Mouse (Mus musculus) T-cell, adult 2 months (primary cell): Measurements from ENCODE around the gene Tut1.

Experiments used
- DNase-seq: peaks from one replicate; pipeline ENCODE4 v3.0.0; 2022; ENCODE audit warnings: low spot score

Gene Tut1

DNA sequence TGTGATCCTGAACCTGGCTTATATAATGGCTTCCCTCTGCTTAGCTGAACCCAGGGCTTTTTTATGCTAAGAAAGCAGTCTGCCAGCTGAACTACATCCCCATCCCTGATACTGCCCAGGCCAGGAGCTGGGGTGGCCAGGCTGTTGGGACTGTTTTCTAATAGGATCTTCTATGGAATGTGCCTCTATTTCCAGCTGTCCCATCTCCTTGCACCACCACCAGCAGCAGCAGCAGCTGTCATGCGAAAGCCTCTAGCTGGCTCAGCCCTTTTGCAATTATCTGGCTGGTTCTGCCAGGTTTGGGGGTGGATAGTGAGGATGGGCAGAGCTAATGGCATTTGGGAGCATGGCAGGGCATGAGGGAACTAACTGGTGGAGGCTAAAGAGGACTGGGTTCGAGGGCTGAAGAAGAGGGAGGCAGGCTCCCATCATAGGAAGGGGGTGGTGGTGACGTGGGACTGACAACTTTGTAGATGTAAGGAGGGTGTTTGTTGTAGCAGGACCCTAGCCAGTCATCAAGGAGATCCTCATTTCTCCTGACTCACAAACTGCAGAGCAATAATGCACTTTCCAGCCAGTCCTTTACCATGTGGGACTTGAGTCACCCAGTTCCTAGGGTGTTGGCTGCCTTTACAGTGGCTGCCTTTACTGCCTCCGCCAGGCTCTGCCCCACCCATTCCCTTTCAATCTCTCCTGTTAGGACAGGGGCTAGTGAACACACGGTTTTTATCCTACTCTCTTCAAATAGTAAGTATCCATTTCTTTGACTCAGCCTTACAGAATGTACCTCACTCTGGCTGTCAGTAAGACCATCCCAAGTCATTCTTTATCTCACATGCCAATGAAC lies 28.9 kb downstream of the Tut1 start:
- no peak for DNase-seq

DNA sequence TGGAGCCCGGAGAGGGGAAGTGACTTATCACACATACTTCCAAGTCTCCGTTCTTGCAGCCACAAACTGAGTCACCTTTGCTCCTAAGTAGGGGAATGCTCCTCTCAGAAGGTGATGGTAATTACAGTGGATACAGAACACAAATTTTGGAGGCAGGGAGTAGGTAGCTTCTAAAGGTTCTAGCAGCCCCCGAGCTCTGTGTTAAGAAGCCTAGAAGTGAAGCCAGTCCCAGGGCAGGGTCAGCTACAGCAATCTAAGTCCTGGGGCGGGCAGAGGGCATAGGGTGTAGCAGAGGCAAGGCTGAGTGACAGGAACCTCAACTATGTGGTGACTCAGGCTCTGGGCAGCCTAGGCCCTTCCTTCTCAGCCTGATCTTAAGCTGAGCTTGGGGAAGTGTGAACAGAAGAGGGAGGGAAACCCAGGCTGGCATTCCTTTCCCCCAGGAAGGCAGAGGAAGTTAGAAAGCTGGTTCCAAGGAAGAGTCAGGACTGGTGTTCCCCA lies 29.6 kb downstream of the Tut1 start:
- DNase-seq = no peak

DNA sequence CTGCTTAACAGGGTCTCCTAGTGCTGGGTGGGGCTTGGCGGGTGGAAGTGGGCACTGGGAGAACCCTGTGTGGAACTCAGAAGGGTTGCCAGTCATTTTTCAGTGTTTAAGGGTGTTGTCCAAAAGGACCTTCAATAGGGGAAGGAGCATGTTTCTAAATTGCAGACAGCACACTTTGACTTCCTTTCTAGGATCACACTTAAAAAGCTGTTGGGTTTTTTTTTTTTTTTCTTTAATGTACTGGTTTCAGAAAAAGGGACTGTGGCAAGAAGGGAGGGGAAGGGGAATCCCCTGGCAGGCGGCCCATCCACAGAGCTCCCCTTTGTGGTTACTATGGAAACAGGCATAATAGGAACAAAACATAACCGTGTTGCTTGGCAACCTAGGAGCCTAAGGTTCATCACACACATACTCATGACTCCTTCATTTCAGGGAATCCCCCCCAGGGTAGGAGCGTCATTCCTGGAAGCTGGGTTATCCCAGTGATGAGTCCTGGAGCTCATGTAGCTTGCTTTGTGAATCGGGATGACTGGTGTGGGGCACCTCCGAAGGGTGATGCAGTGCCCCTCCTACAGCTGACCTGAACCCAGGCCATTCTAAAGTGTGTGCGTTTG lies 30.7 kb downstream of the Tut1 start:
- peak; percentile 95 for DNase-seq

DNA sequence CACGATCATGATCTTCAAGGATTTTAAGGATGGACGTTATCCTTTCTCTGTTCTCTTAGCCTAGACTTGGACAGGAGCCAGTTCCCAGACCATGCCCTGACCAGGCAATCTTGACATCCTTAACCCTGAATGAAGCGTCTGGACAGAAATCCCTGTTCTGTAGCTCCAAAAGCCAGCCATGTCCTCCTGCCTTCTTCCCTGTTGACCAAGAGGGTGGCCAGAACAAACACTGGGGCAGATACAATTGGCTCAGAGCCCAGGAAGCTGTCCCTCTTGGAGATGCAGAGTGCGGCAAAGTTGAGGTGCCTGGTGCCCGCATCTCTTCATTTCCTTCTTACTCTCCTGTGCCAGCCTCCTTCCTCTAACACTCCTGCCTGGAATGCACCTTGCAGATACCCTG lies 32.2 kb downstream of the Tut1 start:
- DNase-seq = no peak

DNA sequence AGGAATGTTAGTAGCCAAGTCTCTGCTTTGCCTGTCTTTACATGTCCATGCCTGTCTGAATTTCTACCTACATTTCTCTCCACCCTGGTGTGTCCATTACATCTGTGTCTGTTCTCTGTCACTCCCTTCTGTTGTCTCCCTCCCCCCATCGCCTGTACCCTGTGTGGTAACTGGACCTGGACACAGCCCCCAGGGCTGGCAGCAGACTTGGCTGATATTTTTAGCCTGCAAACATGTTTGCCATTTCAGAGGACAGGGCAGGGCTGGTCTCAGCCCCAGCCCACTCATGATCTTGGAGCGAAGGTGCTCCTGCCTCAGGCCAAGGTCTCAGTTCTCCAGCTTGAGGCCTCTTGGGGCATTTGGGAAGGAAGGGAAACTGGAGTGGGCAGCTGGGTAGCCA lies 34.2 kb downstream of the Tut1 start:
- DNase-seq = no peak

DNA sequence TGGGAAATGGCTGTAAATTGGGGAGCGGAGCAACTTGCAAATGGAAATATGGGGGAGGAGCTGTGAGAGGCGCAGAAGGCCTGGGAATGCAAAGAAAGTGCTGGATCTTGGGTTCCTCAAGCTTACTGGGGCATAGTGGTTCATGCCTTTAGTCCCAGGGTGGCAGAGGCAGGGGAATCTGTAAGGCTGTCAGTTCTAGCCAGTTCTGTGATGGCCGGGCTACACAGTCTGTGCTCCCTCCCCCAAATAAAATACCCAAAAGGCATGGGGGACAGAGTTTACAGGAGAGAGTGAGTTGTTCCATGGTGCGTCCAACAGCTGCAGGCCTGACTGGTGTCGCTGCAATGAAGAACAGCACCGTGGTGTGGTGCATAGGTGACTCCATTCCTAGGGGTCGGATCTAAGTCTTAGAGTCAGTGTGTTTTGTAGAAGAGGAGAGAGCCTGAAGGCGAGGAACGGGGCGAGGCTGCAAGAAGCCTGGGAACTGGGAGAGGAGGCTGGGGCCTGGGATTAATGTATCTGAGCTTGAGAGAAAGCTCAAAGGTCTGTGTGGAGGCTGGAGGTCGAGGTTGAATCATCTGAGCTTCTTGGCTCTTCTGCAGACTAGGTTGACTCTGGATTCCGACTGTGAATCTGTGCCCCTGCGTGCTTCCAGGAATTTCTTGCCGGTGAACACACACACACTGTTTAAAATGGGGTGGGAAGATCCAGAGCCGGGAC lies 34.9 kb downstream of the Tut1 start:
- DNase-seq = no peak

DNA sequence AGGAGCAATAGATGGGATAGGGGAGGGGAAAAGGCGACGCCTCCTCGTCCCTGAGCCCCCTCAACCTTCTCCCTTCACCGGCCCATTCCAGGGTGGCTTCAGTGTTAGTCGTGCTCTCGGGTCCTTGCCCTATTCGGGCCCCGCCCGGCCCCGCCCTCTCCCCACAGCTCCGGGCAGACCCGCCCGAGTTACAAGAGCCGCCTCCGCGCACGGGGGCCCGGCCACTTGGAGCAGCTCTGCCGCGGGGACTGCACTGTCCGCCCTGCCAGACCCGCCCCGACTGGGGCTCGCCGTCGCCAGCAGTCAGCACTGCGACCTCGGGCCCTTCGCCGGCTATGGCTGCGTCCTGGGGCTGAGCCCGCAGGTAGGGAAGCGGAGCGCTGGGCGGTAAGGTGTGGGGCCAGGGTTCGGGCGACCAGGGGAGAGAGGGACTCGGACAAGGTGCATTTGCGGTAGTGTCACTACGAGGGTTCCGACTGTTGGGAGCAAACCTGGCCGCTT lies 35.5 kb downstream of the Tut1 start, which contains the start of gene Ahnak:
TSS of gene Ahnak (plus strand) at position 219 of the 501 bp plus-strand sequence.
- DNase-seq = peak; percentile 35

DNA sequence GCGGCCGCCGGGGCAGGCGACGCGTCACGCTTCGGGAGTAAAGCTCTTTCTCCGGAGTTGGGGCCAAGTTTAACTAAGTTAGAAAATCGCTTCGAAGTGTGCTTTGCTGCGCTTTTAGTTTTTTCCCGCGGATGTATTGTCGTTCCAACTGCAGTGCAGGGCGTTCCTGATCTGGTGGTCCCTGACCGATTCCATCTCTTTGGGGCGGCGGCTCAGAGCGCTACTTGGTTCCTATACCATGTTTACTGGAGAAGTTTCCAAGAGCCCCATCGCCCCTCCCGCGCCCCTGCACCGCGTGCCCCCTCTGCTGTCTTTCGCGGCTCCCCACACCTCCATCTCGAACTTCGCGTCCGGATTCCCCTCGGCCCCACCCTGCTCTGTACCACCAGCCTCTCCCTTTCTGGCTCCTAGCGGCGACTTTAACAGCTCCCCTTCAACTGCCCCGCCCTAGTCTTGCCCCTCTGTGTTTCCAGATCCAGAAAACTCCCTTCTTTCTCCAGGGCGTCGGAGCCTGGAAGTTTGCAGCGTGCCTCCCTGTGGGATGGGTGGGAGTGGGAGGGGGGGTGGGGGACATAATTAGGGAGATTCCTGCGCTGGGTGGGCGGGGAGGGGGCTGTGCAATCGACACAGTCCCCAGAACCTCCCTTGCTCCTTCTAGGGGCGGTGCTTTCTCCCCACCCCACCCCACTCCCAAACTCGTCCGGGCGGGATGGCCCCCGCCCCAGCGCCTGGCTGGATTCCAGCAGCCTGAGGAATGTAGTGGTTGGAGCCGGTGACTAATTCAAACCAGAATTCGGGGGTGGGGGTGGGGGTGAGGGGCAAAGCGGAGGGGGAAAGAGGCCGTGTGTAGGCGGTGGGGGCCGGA lies 36.2 kb downstream of the Tut1 start:
- peak; percentile 62 for DNase-seq

DNA sequence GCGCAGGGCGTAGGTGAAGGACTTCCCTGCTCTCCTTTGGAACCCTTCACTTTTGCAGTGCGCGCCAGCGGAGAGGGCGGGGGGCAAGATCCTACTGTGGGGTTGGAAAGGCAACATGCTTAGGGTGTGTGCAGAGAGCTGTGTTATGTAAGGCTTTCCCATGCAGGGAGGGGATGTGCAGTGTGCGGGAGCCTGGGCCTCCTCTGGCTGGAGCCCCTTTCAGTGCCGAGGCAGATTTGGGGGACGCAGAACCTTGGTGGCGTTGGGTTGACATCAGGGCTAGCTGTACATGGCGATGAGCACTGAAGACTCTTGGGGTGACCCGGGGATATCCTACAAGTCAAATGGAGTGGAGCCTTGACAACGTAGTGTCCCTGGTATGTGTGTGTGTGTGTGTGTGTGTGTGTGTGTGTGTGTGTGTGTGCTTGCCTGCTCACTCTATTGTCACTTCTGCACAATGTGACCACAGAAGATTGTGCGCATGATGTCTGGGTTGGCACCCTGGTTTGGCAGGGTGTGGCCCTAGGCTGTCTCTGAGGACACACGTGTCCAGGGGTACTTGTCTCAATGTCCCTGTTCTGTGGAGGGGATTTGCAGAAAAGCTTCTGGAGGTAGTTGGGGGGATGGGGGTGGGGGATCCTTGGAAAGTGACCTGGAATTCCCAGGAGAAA lies 36.9 kb downstream of the Tut1 start:
- DNase-seq = peak; percentile 40

DNA sequence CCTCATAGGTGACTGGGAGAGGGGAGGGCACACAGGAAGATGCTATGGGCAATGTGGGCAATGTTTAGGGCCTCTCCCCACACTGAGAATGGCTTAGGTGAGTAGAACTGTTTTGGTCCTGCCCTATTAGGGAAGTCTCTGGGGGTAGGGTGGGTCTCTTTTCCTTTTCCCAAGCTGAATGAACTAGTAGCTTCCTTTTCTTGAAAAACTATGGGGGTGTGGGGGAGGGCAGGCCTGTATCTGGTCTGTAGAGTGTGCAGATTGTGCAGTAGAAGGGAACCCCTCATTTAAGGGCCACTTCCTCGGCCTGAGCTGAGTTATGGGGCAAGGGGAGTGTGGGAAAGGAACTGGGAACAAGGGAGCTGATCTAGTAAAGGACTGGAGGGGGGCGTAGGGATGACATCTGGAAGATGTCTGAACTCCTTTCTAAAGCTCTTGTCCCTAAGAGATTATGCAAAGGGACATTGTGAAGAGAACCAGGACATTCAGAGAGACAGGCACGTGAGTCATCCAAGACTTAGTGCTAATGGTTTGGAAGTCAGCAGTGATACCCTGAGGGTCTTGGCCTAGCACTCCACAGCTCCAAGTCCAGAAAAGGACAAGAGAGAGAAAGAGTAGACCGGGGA lies 37.7 kb downstream of the Tut1 start:
- DNase-seq = no peak

DNA sequence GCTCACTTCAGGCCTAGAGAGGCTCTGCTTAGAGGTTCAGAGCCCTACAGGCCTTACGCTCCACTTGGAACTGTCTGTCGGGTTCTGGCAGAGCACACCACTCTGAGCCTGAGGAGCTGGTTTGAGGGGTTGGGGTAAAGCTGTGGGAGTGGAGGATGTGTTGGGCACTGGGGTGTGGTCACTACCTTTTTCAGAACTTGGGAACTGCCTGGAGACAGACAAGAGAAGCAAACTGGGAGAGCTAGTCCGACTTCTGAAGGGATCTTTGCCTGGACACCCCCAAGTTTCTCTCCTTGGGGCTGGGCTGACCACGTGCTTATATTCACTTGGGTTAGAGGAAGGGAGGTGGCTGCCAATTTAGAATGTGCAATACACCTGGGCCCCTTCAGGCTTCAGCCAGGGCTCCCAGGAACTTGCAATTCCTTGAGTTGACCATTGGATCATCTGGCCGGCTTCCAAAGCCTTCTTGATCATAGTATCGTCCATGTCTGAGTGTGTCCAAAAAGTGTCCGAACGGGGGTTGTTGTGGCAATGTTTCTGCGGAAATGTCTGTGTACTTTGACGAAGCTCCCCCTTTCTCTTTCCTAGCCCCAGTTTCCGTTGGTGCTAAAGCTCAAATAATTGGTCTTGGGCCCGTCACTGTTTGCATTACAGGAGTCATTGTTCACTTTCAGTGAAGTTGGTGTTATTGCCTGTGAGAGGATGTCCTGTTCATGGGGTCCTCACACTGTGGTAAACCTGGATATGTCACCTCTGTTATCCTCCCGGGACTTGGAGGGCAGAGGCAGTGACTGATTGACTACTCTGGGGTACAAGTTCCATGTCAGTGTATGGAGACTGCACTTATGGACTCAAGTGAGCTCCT lies 38.5 kb downstream of the Tut1 start:
- DNase-seq = no peak

DNA sequence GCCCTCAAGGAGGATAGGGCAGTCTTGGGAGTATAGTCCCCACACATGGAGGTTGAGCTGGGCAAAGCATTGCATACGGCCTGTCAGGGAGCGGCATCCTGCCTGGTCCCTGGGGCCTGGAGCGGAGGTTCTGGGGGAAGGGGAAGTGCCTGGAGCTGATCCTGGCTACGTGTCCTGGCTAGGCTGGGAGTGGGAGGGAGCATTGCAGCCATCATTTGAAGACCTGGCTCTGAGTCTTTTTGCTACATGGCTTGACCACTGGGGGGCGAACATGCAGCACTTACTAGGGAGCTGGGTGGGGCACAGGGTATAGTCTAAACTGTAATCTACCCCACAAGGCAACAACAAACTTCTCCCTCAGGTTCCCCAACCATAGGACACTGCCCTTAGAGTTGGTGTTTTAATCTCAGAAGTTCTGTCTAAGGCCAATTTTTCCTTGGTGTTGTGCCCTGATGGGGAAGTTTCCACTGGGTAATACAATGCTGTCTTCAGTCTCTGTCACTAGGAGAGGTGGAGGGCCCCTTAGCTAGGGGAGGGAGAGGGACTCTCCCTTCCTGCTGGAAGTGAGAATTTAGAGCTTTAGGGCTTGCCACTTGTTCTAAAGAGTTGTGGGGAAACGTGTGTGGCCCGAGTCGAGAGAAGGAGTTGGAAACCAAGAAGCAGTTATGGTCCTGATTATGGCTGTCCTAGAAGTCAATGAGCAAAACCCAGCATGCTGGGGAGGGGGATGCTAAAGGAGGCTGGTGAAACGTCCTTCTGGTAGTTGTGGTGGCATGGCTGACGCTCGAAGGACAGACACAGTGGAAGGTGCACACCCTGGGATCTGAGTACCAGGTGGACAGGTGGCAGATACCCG lies 39.4 kb downstream of the Tut1 start:
- peak; percentile 79 for DNase-seq

DNA sequence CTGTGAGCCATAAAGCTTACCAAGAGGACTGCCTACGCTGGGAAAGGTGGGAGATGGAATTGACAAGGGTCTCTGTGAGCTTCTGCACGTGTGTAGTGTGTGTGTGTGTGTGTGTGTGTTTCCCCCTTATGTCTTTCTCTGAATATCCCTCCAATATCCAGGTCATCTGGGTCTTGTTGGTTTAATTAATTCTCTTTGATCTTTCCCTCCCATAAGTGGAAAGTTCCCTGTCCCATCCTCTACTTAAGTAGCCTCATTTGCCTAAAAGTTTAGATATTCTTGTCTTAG lies 39.9 kb downstream of the Tut1 start:
- no peak for DNase-seq

DNA sequence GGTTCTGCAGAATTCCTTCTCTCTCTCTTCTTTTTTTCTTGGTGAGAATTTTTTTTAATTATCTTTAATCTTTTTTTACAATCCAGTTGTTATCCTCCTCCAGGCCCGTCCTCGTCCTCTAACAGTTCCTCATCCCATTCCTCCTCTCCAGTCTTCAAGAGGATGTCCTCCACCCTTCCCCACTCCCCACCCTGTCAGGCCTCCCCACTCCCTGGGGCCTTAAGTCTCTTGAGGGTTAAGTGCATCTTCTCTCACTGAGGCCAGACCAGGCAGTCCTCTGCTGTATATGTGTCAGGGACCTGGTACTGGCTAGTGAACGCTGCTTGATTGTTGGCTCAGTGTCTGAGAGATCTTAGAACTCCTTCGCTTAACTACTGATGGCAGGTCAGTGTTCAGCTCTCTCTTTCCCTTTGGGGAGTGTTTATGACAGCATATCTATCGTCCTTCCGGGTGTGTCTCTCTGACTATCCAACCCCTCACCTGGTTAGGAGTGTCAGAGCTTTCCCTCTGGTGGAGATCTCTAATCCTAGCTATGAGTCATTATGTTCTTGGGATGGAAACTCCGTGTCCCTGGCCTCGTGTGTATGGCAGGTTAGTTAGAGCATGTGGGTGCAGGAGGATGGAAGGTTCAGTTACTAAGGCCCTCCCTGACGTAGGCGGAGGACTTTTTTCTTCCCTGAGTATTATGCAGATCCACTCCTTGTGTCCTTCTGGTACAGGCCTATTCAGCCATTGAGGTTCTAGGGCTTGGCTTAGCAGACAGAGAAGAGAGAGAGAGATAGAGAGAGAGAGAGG lies 41.4 kb downstream of the Tut1 start:
- no peak for DNase-seq

DNA sequence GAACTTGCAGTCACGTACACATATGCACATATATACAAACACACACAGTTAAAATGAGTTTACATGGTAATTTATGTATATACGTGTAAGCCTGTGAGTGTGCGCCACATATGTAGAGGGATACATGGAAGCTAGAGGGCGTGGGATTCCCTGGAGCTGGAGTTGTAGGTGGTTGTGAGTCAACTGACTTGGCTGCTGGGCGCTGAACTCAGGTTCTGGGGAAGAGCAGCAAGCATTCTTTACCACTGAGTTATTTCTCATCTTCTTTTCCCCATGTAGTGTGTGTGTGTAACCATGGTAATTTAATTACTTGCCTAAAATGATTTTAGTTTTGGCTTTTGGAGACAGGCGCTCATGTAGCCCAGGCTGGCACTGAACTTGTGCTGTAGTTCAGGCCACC lies 43.0 kb downstream of the Tut1 start:
- no peak for DNase-seq

DNA sequence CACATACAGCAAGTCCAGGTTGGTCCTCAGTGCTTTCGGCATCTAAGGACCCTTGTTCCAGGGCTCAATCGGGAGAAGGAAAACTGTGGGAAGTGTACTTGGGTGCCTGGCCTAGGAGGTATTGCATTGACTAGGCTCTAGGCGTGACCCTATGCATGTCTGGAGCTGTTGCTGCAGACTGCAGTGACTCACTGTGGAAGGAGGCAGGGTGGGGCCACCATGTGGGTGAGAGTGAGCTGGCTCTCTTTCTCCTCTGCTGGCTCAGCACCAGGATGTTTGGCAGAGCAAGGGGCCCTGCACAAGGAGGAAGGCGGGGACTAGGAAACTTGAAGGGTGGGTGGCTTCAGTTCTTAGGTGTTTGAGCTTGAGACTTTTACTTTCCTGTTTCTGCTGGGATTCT lies 43.9 kb downstream of the Tut1 start:
- DNase-seq = peak; percentile 84

DNA sequence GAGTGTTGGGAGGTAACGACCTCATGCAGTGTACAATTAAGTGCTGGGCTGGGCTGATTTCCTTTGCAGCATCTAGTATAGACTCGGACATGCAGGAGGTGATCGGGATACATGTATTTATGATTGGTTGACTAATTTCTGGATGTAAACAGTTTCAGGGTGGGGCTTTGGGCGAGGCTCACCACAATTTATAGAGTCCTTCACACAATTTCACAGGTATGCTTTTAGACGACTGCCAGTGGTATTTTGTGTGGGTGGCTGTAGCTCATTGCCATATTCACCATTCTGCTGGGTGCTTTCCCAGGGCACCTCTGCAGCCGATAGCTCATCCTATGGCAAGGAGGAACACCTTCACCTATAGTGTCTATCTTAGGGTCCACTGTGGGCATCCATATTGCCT lies 44.9 kb downstream of the Tut1 start:
- no peak for DNase-seq

DNA sequence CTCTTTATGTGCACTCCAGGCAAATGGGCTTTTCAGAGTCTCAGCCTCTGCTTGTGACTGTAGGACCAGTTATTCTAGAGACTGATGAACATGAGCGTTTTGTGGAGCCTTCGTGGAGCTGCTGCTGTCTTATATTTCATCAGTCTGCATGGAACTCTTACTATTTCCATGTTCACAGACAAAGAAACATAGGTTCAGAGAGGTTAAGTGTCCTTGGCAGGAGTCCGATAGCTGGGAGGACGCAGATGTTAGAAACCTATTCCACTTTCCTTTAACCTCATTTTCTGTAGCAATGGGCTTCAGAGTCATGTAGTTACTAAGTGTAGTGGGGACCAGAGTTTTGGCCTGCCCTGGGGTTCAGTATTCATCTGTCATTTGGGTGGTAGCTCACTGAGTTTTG lies 45.6 kb downstream of the Tut1 start:
- DNase-seq = no peak
